Mouse (Mus musculus): ENCODE measurements around the gene Susd1.

- TF ChIP-seq CTCF (conservative IDR thresholded peaks at IDR 0.05; ENCODE audit: insufficient read depth, insufficient read length, low read depth, low read length) (no peak), POLR2A (IDR thresholded peaks at IDR 0.05; ENCODE audit: low read depth, low read length) (no peak)
These were observed 7.1 kb upstream of the Susd1 start for GRCm38 (mm10) chr4:59445516-59445915.
